Mouse (Mus musculus): ENCODE measurements around the gene Plbd2. TPM values are rescaled to one million over a fixed set of nuclear protein-coding genes. Genes with fewer than 3 reads are reported as not detected.
A peak's percentile ranks its signal among the peaks of the same experiment; 100 is the strongest.

The Plbd2 gene
- polyA plus RNA-seq, 1 experiment from 2014 or later: 49.6 TPM

DNA sequence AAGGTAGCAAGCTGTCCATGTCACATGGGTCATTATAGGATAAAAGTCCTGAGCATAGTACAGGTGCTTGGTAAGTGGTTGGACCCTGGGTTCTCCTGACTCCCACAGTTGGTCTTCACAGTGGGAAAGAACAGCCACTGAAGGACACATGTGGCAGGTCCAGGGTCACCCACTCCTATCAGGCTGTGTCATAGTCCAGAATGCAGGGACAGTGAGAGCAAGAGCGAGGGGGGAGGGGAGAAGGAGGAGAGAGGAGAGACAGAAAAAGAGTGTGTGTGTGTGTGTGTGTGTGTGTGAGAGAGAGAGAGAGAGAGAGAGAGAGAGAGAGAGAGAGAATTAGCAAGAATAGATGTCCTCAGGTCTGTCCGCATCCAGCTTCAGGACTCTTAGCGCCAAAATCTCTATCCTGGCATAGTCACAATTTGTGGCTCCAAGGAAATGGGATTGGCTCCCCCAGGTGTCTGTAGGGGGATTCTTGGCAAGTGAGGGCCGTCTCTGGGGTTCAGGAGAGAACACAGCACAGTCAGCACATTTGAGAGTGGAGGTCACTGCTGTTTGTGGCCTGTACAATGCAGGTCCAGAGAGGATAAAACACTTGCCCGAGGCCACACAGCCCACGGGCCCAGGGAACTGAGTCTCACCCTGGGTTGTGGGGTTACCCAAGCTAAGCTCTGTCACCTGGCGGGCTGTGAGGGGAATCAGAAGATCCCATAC is 46.4 kb downstream of the Plbd2 start:
- ATAC-seq (ENCODE audit: insufficient read depth): no peak
- Histone ChIP-seq H3K4me2 (no peak overlapping the region), H3K4me1 (ENCODE audit: insufficient read depth) (no peaks in the 10 kb centered on the region), H3K9ac (no peak overlapping the region), H3K9me3 (ENCODE audit: low read depth, low read length) (no peaks in the 10 kb centered on the region), H3K4me3 (ENCODE audit: low read depth, low read length) (no peak overlapping the region), H3K36me3 (ENCODE audit: insufficient read depth) (no peaks in the 10 kb centered on the region), H3K27ac (ENCODE audit: low read depth) (no peak overlapping the region), H3K27me3 (ENCODE audit: insufficient read depth, low read length) (peaks cover 13% of the 10 kb centered on the region; the same call in 1 of the 2 replicates)
- no peak for TF ChIP-seq CTCF (IDR thresholded peaks at IDR 0.05; ENCODE audit: low read depth)
- 45% methylated on average over 7 of the region's 7 CpGs for WGBS
- DNase-seq: no peak

DNA sequence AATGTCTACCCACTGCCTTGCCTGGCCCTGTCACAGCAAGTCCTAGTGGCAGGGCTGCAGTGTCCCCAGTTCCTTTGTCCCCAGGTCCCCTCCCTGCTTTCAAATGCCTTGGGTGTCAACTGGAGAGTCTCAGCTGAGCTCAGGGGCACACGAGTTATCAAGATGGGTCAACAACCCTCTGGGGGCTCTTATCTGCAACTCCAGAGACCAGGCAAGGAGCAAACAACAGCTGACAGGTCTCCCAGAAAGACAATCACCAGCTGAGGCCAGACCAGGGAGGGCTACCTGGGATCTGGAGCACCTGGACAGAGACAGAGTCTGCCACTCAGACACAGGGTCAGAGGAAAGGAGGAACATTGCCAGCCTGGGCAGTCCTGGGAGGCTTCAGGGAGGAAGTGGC is 47.2 kb downstream of the Plbd2 start:
- no peaks in the 10 kb centered on the region for H3K9me3 ChIP-seq (ENCODE audit: low read depth, low read length)
- H3K27me3 ChIP-seq (ENCODE audit: insufficient read depth, low read length): peaks cover 13% of the 10 kb centered on the region; the same call in 1 of the 2 replicates
- no peak overlapping the region for H3K4me3 ChIP-seq (ENCODE audit: low read depth, low read length)
- no peak overlapping the region for H3K9ac ChIP-seq
- TF ChIP-seq CTCF (IDR thresholded peaks at IDR 0.05; ENCODE audit: low read depth): no peak
- DNase-seq: no peak
- no peaks in the 10 kb centered on the region for H3K36me3 ChIP-seq (ENCODE audit: insufficient read depth)
- no peak overlapping the region for H3K27ac ChIP-seq (ENCODE audit: low read depth)
- no peak for ATAC-seq (ENCODE audit: insufficient read depth)
- WGBS: 5% methylated on average over 1 of the region's 1 CpGs
- H3K4me1 ChIP-seq (ENCODE audit: insufficient read depth): no peaks in the 10 kb centered on the region
- no peak overlapping the region for H3K4me2 ChIP-seq

DNA sequence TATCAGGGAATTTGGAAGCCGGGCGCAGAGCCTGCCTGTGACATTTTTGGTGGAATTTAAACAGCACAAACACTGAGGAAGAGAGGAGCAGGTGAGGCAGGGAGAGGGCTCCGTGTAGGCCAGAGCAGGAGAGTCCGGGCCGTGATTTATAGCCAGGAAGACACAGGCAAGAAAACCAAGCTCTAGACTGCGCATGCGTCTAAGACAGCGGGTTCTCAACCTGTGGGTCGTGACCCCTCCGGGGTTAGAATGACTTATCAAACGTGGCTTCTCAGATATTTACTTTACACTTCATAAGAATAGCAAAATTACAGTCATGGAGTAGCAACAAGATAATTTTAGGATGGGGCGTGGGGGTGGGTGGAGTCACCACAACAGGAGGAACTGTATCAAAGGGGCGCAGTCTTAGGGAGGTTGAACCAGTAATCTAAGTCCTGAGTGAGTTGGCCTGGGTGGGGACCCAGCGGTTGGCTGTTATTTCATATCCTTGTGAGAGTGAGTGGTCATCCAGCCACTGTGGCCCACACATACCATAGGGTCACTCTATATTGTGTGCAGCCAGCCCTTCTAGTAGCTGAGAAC is 48.6 kb downstream of the Plbd2 start:
- Histone ChIP-seq H3K4me3 (ENCODE audit: low read depth, low read length) (no peak overlapping the region), H3K9me3 (ENCODE audit: low read depth, low read length) (no peaks in the 10 kb centered on the region), H3K36me3 (ENCODE audit: insufficient read depth) (no peaks in the 10 kb centered on the region), H3K4me2 (no peak overlapping the region), H3K27ac (ENCODE audit: low read depth) (no peak overlapping the region), H3K4me1 (ENCODE audit: insufficient read depth) (no peaks in the 10 kb centered on the region), H3K9ac (no peak overlapping the region), H3K27me3 (ENCODE audit: insufficient read depth, low read length) (peaks cover 13% of the 10 kb centered on the region; the same call in 1 of the 2 replicates)
- TF ChIP-seq CTCF (IDR thresholded peaks at IDR 0.05; ENCODE audit: low read depth): no peak
- ATAC-seq (ENCODE audit: insufficient read depth): no peak
- no peak for DNase-seq
- 35% methylated on average over 14 of the region's 14 CpGs for WGBS

DNA sequence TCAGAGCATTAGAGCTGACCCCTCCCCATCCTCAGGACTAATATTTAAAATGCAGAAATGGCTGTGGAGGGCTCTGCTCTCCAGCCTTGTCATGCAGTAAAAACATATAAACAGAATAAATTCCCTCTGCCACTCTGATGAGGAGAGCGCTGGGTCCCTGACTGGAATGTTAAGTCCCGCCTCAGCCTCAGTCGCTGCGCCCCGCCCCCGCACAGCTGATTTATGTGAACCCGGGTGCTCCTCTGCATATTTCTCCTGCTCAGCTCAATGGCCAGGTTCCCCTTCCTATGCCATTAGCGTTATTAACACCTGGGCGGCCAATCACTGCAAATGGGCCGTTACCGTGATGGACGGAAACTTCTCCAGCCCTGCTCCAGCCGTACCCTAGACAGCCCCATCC is 56.1 kb downstream of the Plbd2 start:
- no peak overlapping the region for H3K4me3 ChIP-seq (ENCODE audit: low read depth, low read length)
- no peaks in the 10 kb centered on the region for H3K9me3 ChIP-seq (ENCODE audit: low read depth, low read length)
- no peak for TF ChIP-seq CTCF (IDR thresholded peaks at IDR 0.05; ENCODE audit: low read depth)
- no peak overlapping the region for H3K9ac ChIP-seq
- H3K27me3 ChIP-seq (ENCODE audit: insufficient read depth, low read length): peaks cover 12% of the 10 kb centered on the region; the same call in 1 of the 2 replicates
- H3K36me3 ChIP-seq (ENCODE audit: insufficient read depth): no peaks in the 10 kb centered on the region
- no peak overlapping the region for H3K27ac ChIP-seq (ENCODE audit: low read depth)
- ATAC-seq (ENCODE audit: insufficient read depth) (no peak), DNase-seq (no peak)
- H3K4me2 ChIP-seq: no peak overlapping the region
- no peaks in the 10 kb centered on the region for H3K4me1 ChIP-seq (ENCODE audit: insufficient read depth)
- WGBS: 28% methylated on average over 13 of the region's 13 CpGs

DNA sequence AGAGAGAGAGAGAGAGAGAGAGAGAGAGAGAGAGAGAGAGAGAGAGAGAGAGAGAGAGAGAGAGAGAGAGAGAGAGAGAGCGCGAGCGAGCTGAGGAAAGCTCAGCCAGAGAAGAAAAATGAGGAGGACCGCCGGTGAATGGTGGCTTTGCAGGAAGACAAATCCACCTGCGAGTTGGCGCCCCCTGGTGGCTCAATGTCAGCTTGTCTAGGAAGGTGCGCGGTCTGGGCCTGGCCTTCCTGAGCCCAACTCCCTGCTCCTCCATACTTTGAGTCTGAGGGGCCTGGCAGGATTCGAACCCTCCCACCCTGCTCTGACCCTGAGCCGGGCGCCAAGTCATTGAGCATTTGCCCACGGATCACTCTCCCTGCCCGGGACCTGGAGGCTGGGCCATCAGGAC is 62.7 kb downstream of the Plbd2 start:
- H3K9me3 ChIP-seq (ENCODE audit: low read depth, low read length): no peaks in the 10 kb centered on the region
- H3K9ac ChIP-seq: no peak overlapping the region
- H3K27ac ChIP-seq (ENCODE audit: low read depth): no peak overlapping the region
- peak; percentile 87 for TF ChIP-seq CTCF (IDR thresholded peaks at IDR 0.05; ENCODE audit: low read depth)
- peak overlapping the region; percentile 47 for H3K4me2 ChIP-seq
- DNase-seq (peak; percentile 93), ATAC-seq (ENCODE audit: insufficient read depth) (peak; percentile 57)
- H3K36me3 ChIP-seq (ENCODE audit: insufficient read depth): no peaks in the 10 kb centered on the region
- H3K27me3 ChIP-seq (ENCODE audit: insufficient read depth, low read length): peaks cover 61% of the 10 kb centered on the region
- H3K4me3 ChIP-seq (ENCODE audit: low read depth, low read length): peak overlapping the region; percentile 24; the same call in 1 of the 2 replicates
- H3K4me1 ChIP-seq (ENCODE audit: insufficient read depth): no peaks in the 10 kb centered on the region
- WGBS: 4% methylated on average over 14 of the region's 14 CpGs

DNA sequence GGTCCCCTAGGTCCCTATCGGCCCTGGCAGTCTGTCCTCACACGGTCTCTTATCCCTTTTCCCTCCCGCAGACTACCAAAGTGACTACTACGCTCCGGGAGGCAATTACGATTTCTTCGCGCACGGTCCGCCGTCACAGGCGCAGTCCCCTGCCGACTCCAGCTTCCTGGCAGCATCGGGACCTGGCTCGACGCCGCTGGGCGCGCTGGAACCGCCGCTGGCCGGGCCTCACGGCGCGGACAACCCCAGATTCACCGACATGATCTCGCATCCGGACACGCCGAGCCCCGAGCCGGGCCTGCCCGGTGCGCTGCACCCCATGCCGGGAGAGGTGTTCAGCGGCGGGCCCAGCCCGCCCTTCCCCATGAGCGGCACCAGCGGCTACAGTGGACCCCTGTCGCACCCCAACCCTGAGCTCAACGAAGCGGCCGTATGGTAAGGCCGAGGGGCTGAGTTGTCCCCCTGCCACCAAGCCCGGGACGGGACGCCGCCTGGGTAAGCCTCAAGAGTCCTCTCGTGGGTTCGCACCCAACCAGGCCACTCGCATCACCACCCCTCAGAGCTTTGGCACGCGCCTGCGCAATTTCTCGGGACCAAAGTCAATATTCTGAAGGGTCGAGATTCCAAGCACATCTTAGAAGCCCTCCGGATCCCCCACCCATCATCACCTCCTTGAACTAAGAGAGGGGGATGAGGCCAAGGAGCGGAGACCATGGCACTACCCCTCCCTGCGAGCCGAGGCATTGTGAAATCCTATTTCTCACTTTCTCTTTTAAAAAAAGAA is 63.3 kb downstream of the Plbd2 start:
- no peak for TF ChIP-seq CTCF (IDR thresholded peaks at IDR 0.05; ENCODE audit: low read depth)
- Histone ChIP-seq H3K4me2 (peak overlapping the region; percentile 47), H3K27me3 (ENCODE audit: insufficient read depth, low read length) (peaks cover 67% of the 10 kb centered on the region), H3K4me1 (ENCODE audit: insufficient read depth) (no peaks in the 10 kb centered on the region), H3K36me3 (ENCODE audit: insufficient read depth) (no peaks in the 10 kb centered on the region), H3K9ac (no peak overlapping the region), H3K9me3 (ENCODE audit: low read depth, low read length) (no peaks in the 10 kb centered on the region), H3K4me3 (ENCODE audit: low read depth, low read length) (peak overlapping the region; percentile 24), H3K27ac (ENCODE audit: low read depth) (no peak overlapping the region)
- WGBS: under 1% methylated on average over 61 of the region's 61 CpGs
- DNase-seq (peak; percentile 19), ATAC-seq (ENCODE audit: insufficient read depth) (no peak)
